Mouse (Mus musculus): ENCODE measurements around the gene Tnnc2. TPM values are rescaled to one million over a fixed set of nuclear protein-coding genes. Genes with fewer than 3 reads are reported as not detected.
A peak's percentile ranks its signal among the peaks of the same experiment; 100 is the strongest.

Gene Tnnc2
- polyA plus RNA-seq, 1 experiment from 2014 or later = 1.4 TPM

- H3K27ac ChIP-seq (ENCODE audit: low read depth, low read length) = peak overlapping the region; percentile 74
Measured at GRCm38 (mm10) chr2:164792400-164793190, 12.8 kb upstream of the Tnnc2 start.

GRCm38 (mm10) chr2:164791841-164792261, 12.1 kb upstream of the Tnnc2 start:
- 91% methylated on average over 18 of the region's 18 CpGs for WGBS (ENCODE audit: insufficient replicate concordance)
- no peak overlapping the region for H3K4me2 ChIP-seq
- no peak for ATAC-seq (replicated peaks; ENCODE audit: insufficient number of reproducible peaks, low FRiP score, low TSS enrichment)
- H3K36me3 ChIP-seq (ENCODE audit: control insufficient read depth, insufficient read depth, low read length) = peaks cover 13% of the 10 kb centered on the region; the same call in 1 of the 2 replicates
- no peaks in the 10 kb centered on the region for H3K27me3 ChIP-seq (ENCODE audit: control insufficient read depth, insufficient read depth, low read length)
- no peak overlapping the region for H3K27ac ChIP-seq (ENCODE audit: low read depth, low read length)
- no peaks in the 10 kb centered on the region for H3K9me3 ChIP-seq (replicated peaks; ENCODE audit: control insufficient read depth, low read length)
- no peak overlapping the region for H3K4me3 ChIP-seq (ENCODE audit: low read depth, low read length)
- 0 out of 2 replicates have a peak, but pooled peaks cover 17% of the 10 kb centered on the region for H3K4me1 ChIP-seq (ENCODE audit: control insufficient read depth, insufficient read depth, low read length)
- H3K9ac ChIP-seq (ENCODE audit: low read depth, low read length) = no peak overlapping the region

More at GRCm38 (mm10) chr2:164792400-164793190, 12.8 kb upstream of the Tnnc2 start:
- Histone ChIP-seq H3K36me3 (ENCODE audit: control insufficient read depth, insufficient read depth, low read length) (peaks cover 16% of the 10 kb centered on the region; the same call in 1 of the 2 replicates), H3K4me2 (no peak overlapping the region), H3K9me3 (replicated peaks; ENCODE audit: control insufficient read depth, low read length) (no peaks in the 10 kb centered on the region), H3K4me1 (ENCODE audit: control insufficient read depth, insufficient read depth, low read length) (0 out of 2 replicates have a peak, but pooled peaks cover 13% of the 10 kb centered on the region), H3K27me3 (ENCODE audit: control insufficient read depth, insufficient read depth, low read length) (no peaks in the 10 kb centered on the region), H3K4me3 (ENCODE audit: low read depth, low read length) (no peak overlapping the region), H3K9ac (ENCODE audit: low read depth, low read length) (0 out of 2 replicates have a peak overlapping the region, but pooled peaks have one; percentile 46)
- 88% methylated on average over 12 of the region's 12 CpGs for WGBS (ENCODE audit: insufficient replicate concordance)
- ATAC-seq (replicated peaks; ENCODE audit: insufficient number of reproducible peaks, low FRiP score, low TSS enrichment) = no peak

GRCm38 (mm10) chr2:164790451-164790850, 10.7 kb upstream of the Tnnc2 start:
- WGBS (ENCODE audit: insufficient replicate concordance) = 72% methylated on average over 4 of the region's 4 CpGs
- peaks cover 11% of the 10 kb centered on the region; the same call in 1 of the 2 replicates for H3K36me3 ChIP-seq (ENCODE audit: control insufficient read depth, insufficient read depth, low read length)
- no peak for ATAC-seq (replicated peaks; ENCODE audit: insufficient number of reproducible peaks, low FRiP score, low TSS enrichment)

GRCm38 (mm10) chr2:164788411-164788810, 8.6 kb upstream of the Tnnc2 start:
- no peak overlapping the region for H3K4me2 ChIP-seq
- H3K4me3 ChIP-seq (ENCODE audit: low read depth, low read length) = no peak overlapping the region
- peaks cover 5% of the 10 kb centered on the region; the same call in 1 of the 2 replicates for H3K36me3 ChIP-seq (ENCODE audit: control insufficient read depth, insufficient read depth, low read length)
- H3K27me3 ChIP-seq (ENCODE audit: control insufficient read depth, insufficient read depth, low read length) = no peaks in the 10 kb centered on the region
- ATAC-seq (replicated peaks; ENCODE audit: insufficient number of reproducible peaks, low FRiP score, low TSS enrichment) = no peak
- no peak overlapping the region for H3K27ac ChIP-seq (ENCODE audit: low read depth, low read length)
- no peaks in the 10 kb centered on the region for H3K9me3 ChIP-seq (replicated peaks; ENCODE audit: control insufficient read depth, low read length)
- H3K9ac ChIP-seq (ENCODE audit: low read depth, low read length) = no peak overlapping the region
- H3K4me1 ChIP-seq (ENCODE audit: control insufficient read depth, insufficient read depth, low read length) = peaks cover 22% of the 10 kb centered on the region
- 55% methylated on average over 4 of the region's 4 CpGs for WGBS (ENCODE audit: insufficient replicate concordance)

More at GRCm38 (mm10) chr2:164790451-164790850, 10.7 kb upstream of the Tnnc2 start:
- H3K9ac ChIP-seq (ENCODE audit: low read depth, low read length) = no peak overlapping the region
- no peak overlapping the region for H3K4me2 ChIP-seq
- H3K27ac ChIP-seq (ENCODE audit: low read depth, low read length) = no peak overlapping the region
- H3K4me3 ChIP-seq (ENCODE audit: low read depth, low read length) = no peak overlapping the region
- H3K27me3 ChIP-seq (ENCODE audit: control insufficient read depth, insufficient read depth, low read length) = no peaks in the 10 kb centered on the region
- 0 out of 2 replicates have a peak, but pooled peaks cover 19% of the 10 kb centered on the region for H3K4me1 ChIP-seq (ENCODE audit: control insufficient read depth, insufficient read depth, low read length)
- H3K9me3 ChIP-seq (replicated peaks; ENCODE audit: control insufficient read depth, low read length) = no peaks in the 10 kb centered on the region

GRCm38 (mm10) chr2:164787779-164788178, 8.0 kb upstream of the Tnnc2 start:
- no peak for ATAC-seq (replicated peaks; ENCODE audit: insufficient number of reproducible peaks, low FRiP score, low TSS enrichment)
- H3K27ac ChIP-seq (ENCODE audit: low read depth, low read length) = no peak overlapping the region
- H3K9ac ChIP-seq (ENCODE audit: low read depth, low read length) = no peak overlapping the region
- H3K4me3 ChIP-seq (ENCODE audit: low read depth, low read length) = no peak overlapping the region
- H3K27me3 ChIP-seq (ENCODE audit: control insufficient read depth, insufficient read depth, low read length) = no peaks in the 10 kb centered on the region
- H3K36me3 ChIP-seq (ENCODE audit: control insufficient read depth, insufficient read depth, low read length) = peaks cover 4% of the 10 kb centered on the region; the same call in 1 of the 2 replicates
- no peaks in the 10 kb centered on the region for H3K9me3 ChIP-seq (replicated peaks; ENCODE audit: control insufficient read depth, low read length)
- peaks cover 18% of the 10 kb centered on the region for H3K4me1 ChIP-seq (ENCODE audit: control insufficient read depth, insufficient read depth, low read length)
- WGBS (ENCODE audit: insufficient replicate concordance) = 87% methylated on average over 10 of the region's 10 CpGs
- no peak overlapping the region for H3K4me2 ChIP-seq

GRCm38 (mm10) chr2:164787032-164787431, 7.3 kb upstream of the Tnnc2 start:
- peaks cover 1% of the 10 kb centered on the region; the same call in 1 of the 2 replicates for H3K36me3 ChIP-seq (ENCODE audit: control insufficient read depth, insufficient read depth, low read length)
- peak overlapping the region; percentile 59 for H3K4me3 ChIP-seq (ENCODE audit: low read depth, low read length)
- peaks cover 18% of the 10 kb centered on the region for H3K4me1 ChIP-seq (ENCODE audit: control insufficient read depth, insufficient read depth, low read length)
- no peaks in the 10 kb centered on the region for H3K9me3 ChIP-seq (replicated peaks; ENCODE audit: control insufficient read depth, low read length)
- H3K4me2 ChIP-seq = peak overlapping the region; percentile 71
- ATAC-seq (replicated peaks; ENCODE audit: insufficient number of reproducible peaks, low FRiP score, low TSS enrichment) = no peak
- WGBS (ENCODE audit: insufficient replicate concordance) = 82% methylated on average over 3 of the region's 3 CpGs
- no peaks in the 10 kb centered on the region for H3K27me3 ChIP-seq (ENCODE audit: control insufficient read depth, insufficient read depth, low read length)
- no peak overlapping the region for H3K27ac ChIP-seq (ENCODE audit: low read depth, low read length)
- peak overlapping the region; percentile 79 for H3K9ac ChIP-seq (ENCODE audit: low read depth, low read length)

GRCm38 (mm10) chr2:164786388-164786885, 6.7 kb upstream of the Tnnc2 start:
- no peaks in the 10 kb centered on the region for H3K9me3 ChIP-seq (replicated peaks; ENCODE audit: control insufficient read depth, low read length)
- 7% methylated on average over 15 of the region's 15 CpGs for WGBS (ENCODE audit: insufficient replicate concordance)
- H3K36me3 ChIP-seq (ENCODE audit: control insufficient read depth, insufficient read depth, low read length) = no peaks in the 10 kb centered on the region
- peak overlapping the region; percentile 59 for H3K4me3 ChIP-seq (ENCODE audit: low read depth, low read length)
- peaks cover 18% of the 10 kb centered on the region for H3K4me1 ChIP-seq (ENCODE audit: control insufficient read depth, insufficient read depth, low read length)
- no peak for ATAC-seq (replicated peaks; ENCODE audit: insufficient number of reproducible peaks, low FRiP score, low TSS enrichment)
- peak overlapping the region; percentile 86 for H3K27ac ChIP-seq (ENCODE audit: low read depth, low read length)
- H3K27me3 ChIP-seq (ENCODE audit: control insufficient read depth, insufficient read depth, low read length) = no peaks in the 10 kb centered on the region
- peak overlapping the region; percentile 71 for H3K4me2 ChIP-seq
- peak overlapping the region; percentile 79 for H3K9ac ChIP-seq (ENCODE audit: low read depth, low read length)

GRCm38 (mm10) chr2:164785481-164786387, 6.0 kb upstream of the Tnnc2 start, which contains the start of gene Snx21:
TSS of gene Snx21 (plus strand) at chr2:164785823.
- H3K36me3 ChIP-seq (ENCODE audit: control insufficient read depth, insufficient read depth, low read length) = no peaks in the 10 kb centered on the region
- WGBS (ENCODE audit: insufficient replicate concordance) = under 1% methylated on average over 81 of the region's 89 CpGs

More at GRCm38 (mm10) chr2:164785481-164786387, 6.0 kb upstream of the Tnnc2 start, which contains the start of gene Snx21:
- peak within 1 kb of the TSS; percentile 59 for H3K4me3 ChIP-seq (ENCODE audit: low read depth, low read length)
- no peaks in the 10 kb centered on the region for H3K9me3 ChIP-seq (replicated peaks; ENCODE audit: control insufficient read depth, low read length)
- peaks cover 18% of the 10 kb centered on the region for H3K4me1 ChIP-seq (ENCODE audit: control insufficient read depth, insufficient read depth, low read length)
- peak; percentile 90 for ATAC-seq (replicated peaks; ENCODE audit: insufficient number of reproducible peaks, low FRiP score, low TSS enrichment)
- H3K4me2 ChIP-seq = peak within 1 kb of the TSS; percentile 71
- H3K9ac ChIP-seq (ENCODE audit: low read depth, low read length) = peak within 1 kb of the TSS; percentile 79
- peak within 1 kb of the TSS; percentile 86 for H3K27ac ChIP-seq (ENCODE audit: low read depth, low read length)
- no peaks in the 10 kb centered on the region for H3K27me3 ChIP-seq (ENCODE audit: control insufficient read depth, insufficient read depth, low read length)

All from heart, embryonic 11.5 days (tissue).